Mouse (Mus musculus): ENCODE data around the gene Nprl3.
"Not testable (repeated sequence)": the region's sequence is repeated elsewhere in the genome, so short reads cannot be mapped to it uniquely, and the experiment has no call there.

Gene Nprl3

DNA sequence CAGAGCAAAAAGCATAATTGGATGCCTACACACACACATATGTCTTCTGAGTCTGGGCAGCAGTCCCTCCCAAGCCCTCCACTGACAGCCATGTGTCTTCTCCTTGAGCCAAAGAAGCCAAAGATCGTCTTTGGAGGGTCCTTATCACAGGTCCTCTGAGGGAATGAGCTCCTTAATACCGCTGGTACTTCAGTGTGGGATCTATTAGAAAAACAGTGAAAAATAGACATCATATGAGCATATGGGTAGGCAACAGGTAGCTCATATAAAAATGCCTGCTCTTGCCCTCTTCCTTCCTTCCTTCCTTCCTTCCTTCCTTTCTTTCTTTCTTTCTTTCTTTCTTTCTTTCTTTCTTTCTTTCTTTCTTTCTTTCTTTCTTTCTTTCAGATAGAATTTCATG lies 17.1 kb upstream of the Nprl3 start:
- DNase-seq (ENCODE audit: low spot score), result not testable (repeated sequence)

DNA sequence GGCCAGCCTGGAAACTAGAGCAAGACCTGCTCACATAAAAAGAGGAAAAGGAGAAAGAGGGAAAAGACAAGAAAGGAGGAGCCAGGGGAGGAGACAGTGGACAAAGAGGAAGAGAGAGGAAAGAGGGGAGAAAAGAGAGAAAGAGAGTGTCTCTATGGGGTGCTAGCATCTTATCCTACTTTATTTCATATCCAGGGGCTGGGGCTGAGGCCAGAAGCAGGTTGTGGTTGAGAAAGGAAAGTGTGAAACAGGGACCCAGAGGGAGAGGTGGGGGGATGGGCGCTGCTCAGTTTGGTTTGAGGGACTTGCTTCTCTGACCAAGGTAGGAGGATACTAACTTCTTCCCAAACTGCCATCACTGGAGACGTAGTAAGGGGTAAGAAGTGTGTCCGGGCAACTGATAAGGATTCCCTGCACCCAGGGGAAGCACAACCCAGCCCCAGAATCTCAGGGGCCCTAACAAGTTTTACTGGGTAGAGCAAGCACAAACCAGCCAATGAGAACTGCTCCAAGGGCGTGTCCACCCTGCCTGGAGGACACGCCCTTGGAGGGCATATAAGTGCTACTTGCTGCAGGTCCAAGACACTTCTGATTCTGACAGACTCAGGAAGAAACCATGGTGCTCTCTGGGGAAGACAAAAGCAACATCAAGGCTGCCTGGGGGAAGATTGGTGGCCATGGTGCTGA lies 15.7 kb upstream of the Nprl3 start, which contains the start of gene Hba-a1:
TSS of gene Hba-a1 (plus strand) at position 421 of the 687 bp plus-strand sequence.
- DNase-seq (ENCODE audit: low spot score), result not testable (repeated sequence)

DNA sequence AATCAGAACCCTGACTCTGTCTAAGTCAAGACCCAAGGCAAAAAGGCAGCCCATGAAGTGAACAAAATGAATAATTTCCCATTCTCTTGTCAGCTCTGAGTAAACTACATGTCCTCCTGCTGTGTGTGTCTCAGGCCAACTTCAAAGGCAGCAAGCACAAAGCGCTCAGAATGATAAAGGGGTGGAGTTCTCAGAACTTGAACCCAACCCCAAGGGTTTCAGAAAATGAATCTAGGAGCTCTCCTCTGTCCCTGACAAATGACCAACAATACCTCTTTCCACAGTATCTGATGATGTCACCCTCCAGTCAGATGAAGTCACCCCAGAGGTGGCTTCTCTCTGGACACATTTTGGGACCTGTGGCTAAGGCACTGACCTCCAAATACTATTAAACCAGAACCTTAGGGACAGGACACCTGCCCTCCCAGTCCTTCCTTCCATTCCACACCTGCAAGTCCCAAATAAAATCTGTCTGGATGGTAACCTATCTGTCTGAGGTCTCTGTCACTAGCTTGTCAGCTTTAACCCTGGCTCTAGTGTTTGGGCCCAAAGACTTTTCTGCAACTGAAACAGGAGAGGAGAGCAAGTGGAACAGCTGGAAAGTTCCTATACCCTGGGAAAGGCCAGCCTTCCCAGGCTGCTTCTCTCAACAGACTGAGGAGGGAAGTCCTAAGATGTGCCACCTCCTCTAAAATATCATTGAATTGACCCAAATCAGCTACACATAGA lies 14.1 kb upstream of the Nprl3 start:
- no peak for DNase-seq (ENCODE audit: low spot score)

DNA sequence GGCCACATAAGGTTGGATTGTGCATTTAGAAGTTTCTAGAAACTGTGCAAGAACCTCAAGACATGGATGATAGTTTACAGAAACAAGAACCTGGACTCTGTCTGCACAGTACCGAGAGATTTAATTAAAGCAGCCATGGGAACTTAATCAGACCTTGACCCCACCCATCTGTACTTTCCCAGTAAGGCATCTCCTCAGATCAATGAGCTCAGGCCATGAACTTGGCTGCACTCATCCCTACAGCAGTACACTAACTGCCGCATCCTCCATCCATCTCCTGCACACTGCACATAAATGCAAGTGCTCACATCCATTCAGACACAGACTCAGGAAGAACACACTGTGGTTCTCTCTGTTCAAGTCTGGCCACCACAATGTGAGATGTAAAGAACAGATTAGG lies 13.1 kb upstream of the Nprl3 start:
- no peak for DNase-seq (ENCODE audit: low spot score)

DNA sequence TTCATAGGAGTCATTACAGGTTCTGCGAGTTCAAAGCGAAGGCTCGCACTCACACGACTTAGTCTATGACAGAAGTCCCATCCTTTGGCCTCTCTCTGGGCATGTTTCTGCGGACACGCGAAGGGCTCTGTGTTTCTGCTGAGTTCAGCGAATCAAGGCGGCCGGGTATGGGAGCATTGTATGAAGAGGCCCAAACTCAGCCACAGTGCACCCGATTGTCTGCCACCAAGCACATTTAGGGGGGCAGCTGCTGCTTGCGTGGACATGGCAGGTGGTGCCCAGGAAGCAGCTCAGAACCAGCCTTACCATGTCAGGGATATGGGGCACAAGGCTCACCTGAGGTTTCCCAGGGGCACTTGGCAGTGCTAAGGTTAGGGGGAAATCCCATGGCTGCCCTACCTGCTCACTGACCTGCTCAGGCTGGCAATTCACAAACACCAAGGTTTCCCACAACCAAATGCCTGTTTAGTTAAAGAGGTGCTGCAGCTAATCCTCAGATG lies 11.0 kb upstream of the Nprl3 start:
- no peak for DNase-seq (ENCODE audit: low spot score)

DNA sequence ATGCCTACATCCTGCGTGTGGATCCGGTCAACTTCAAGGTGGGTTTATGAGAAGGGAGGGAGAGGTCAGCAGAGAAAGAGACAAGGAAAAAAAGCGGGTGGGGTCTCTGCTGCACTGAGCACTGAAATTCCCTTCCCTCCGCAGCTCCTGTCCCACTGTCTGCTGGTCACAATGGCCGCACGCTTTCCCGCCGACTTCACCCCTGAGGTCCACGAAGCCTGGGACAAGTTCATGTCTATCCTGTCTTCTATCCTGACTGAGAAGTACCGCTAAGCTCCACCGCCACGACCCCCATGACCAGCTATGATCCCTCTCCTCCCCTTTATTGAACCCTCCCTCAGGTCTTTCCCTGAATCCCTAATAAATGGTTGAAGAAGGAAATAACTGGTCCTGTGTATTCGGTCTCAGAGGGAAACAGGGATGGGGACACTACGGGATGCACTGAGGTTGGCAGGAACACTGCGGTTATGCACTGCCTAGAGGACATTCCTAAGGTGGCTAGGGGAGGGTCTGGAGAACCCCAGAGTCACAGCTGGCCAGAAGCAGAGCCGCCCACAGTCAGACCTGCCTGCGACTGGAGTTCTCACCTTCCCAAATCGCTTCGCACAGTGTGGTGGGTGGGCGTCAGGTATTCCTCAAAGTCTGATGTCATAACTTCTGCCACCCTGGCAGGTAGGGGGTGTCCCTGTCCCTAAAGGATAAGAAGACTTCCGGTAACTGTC lies 10.4 kb upstream of the Nprl3 start:
- DNase-seq (ENCODE audit: low spot score), result no peak

DNA sequence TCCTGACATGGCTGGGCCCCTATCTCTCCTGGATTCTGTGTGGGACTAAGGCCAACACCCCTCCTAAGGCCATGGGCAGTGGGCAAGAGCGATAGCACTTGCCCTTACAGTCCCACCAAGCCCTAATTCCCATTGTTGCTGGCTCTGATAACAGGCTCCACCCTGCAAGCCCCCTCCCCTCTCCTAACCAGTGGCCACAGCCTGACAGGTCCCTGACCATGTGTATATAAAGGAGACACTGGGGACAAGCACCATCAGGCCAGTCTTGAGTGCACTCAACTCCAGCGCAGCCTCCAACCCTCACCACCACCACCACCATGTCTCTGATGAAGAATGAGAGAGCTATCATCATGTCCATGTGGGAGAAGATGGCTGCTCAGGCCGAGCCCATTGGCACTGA lies 8.8 kb upstream of the Nprl3 start, which contains the start of gene Hba-x:
TSS of gene Hba-x (plus strand) at position 54 of the 400 bp plus-strand sequence.
- no peak for DNase-seq (ENCODE audit: low spot score)

DNA sequence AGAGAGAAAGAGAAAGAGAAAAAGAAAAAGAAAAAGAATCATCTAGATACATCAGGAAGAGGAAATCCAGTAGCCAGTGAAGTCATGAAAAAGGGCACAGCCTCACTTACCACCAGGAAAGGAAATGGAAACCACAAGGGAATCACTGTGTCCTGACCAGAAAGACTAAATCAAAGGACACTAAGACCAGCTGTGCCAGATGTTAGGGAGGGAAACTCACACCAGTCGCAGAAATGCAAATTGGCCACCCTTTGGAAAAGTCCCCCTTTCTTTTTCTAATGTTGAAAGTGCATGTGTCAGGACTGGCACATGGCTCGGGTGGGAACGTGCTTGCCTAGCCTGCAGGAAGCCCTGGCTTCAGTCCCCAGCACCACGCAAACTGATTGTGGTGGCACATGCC lies 3.7 kb upstream of the Nprl3 start:
- no peak for DNase-seq (ENCODE audit: low spot score)

DNA sequence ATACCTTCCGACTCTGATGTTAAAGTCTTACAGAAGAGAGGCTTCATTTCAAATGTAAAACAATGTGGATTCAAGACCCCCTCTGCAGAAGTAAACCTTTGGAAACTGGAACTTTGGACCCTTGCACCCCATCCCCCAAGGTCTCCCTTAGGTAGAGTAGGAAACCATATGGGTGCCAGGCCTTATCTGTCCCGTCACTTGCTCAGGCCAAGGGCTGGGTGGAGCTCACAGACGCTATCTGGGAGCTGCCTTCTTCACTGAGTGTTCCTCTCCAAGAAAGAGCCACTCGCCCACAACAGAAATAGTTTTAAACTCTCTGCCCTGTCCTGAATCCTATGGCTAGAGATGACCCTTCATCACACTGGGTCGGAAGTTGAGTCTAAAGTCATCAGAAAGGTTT lies 1.4 kb upstream of the Nprl3 start:
- DNase-seq (ENCODE audit: low spot score), result no peak

DNA sequence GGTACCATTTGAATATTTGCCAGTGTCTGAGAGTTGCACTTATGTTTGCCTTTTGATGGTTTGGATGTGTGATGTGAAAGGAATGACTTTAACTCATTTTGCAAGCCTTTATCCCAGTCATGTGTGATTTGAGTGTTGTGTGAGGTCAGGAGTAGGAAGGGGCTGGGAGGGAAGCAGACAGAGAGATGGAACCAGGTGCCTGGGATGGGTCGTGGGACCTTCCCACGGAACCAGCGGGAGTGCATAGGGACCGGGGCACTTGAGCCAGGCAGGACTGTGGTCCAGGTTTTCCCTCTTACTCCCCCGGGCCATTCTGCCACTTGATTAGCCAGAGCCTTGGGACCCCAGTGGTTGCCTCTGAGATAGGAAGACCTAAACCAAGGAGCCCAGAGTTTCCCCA lies 457 bp upstream of the Nprl3 start:
- no peak for DNase-seq (ENCODE audit: low spot score)

DNA sequence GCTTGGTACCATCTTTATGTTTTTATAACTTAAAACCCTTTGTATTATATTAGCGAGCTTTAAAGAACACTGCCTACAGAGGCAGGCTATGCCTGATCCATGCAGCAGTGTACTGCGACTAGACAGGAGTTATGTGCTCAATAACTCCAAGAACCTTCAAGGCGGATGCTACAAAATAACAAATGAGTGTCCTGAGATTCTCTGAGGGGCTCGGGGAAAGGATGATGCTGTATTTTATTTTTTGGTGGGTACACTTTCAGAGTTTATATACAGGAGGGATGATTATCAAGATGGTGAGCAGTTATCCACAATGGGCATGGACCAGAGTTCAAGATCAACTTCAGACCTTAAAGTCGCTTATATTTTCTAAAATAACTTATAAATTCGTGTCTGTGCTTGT lies 731 bp downstream of the Nprl3 start:
- DNase-seq (ENCODE audit: low spot score), result no peak

DNA sequence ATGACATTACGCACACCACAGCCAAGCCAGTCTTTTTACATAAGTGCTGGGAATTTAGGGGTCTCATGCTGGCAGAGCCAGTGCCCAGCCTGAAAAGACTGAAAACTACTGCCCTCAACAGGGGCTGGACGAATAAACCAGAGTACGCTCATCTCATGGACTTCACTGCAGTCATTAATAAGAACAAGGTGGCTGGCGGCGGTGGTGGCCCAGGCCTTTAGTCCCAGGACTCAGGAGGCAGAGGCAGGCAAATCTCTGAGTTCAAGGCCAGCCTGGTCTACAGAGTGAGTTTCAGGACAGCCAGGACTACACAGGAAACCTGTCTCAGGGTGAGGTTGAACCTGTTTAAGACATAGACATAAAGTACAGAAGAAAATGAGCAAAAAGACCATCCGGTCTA lies 1.3 kb downstream of the Nprl3 start:
- no peak for DNase-seq (ENCODE audit: low spot score)

DNA sequence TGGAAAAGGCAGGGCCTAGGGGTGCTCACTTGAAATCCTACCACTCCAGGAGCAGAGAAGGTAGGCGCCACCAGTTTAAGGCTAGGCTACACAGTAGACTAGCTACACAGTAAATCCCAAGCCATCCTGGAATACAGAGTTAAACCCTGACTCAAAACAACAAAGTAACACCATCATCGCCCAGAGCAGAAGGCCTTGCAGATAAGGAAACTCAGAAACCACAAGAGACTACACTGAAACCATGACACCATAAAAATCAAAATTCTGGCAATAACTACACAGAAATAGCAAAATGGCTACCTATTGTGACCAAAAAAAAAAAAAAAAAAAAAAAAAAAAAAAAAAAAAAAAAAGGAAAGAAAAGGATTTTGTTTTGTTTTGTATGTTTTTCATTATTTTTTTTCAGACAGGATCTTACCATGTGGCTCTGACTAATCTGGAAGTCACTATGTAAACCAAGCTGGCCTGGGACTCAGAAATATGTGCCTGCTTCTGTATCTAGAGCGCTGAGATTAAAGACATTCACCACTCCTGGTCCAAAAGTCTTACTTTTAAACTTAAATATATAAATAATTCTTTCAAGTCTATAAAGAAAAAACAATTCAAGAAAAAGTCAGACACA lies 2.3 kb downstream of the Nprl3 start:
- no peak for DNase-seq (ENCODE audit: low spot score)

DNA sequence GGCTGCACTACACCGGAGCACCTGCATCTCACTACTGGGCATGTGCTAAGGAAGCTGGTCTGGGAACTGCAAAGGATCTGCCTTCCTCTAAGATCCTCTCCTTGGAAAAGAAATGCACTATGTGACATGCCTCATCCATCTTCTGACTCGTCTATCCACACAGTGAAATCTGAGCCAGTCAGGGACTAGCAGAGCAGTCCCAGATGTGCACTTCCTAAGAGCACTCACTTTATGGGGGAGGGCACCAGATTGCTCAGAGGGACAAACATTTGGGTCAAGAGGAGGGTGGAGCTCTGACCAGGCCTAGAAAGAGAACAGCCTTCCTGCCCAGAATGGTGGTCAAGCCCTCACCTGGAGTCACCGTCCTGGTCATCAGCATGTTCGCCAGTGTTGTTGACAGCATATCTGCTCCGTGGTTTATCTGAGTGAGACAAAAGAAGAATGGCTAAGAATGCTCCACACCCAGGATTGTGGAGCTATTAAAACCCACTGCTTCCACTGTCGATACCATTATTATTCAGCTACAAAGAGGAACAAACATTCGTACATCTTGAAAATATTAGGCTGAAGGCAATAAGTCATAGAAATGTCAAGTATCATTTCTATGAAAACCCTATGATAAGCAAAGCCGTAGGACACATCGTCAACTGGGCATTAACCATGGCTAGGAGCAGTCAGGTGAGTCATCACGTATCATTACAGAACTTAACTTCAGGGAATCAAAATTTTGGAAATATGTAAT lies 4.7 kb downstream of the Nprl3 start:
- no peak for DNase-seq (ENCODE audit: low spot score)

DNA sequence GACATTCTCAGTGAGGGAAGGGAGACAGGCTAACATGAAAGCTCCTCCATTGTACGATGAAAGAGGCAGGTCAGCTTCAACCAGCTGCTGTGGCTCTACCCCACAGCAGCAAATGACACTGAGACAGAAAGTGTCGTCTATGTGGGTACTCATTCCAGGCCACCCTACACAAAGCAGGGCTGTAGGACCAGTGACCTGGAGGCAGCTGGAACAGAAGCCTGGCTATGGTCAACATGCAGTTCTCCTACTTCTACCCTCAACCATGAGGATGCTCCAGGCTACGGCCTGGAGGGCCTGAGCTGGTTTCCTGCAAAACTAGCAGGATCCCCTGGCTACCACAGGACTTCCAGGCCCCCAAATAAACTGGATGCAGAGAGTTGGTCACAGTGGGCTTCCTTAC lies 10.9 kb downstream of the Nprl3 start:
- DNase-seq (ENCODE audit: low spot score), result no peak

DNA sequence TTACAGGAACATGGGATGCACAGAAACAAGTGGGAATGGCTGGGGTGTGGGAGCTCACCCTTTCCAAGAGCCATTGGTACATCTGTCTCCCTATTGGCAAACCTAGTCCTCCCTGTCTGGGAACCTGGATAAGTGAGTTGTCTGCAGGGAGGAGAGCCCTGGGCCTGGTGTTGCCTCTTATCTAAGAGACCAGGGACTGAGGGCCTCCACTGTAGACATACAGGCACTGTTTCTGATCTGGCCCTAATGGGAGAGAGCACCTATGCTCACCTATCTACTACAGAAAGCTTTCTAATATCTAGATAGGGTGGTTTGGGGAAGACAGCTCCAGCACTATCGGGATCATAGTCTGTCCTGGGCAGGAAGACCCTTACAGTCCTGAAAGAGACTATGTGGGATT lies 11.4 kb downstream of the Nprl3 start:
- no peak for DNase-seq (ENCODE audit: low spot score)

DNA sequence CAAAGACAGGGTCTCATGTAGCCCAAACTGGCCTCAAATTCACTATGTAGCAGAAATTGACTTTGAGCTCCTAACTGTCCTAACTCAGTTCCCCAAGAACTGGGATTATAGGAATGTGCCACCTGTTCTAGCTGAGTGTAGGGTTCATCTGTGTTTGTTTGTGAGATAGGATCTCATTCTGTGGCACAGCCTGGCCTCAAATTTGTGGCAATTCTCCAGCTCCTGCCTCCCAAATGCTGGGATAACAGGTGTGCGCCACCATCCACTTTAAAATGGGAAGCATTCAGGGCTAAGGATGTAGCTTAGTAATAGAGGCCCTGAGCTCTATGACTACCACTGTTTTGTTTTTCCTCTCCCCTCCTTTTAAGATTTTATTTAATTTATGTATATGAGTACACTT lies 14.4 kb downstream of the Nprl3 start:
- no peak for DNase-seq (ENCODE audit: low spot score)

DNA sequence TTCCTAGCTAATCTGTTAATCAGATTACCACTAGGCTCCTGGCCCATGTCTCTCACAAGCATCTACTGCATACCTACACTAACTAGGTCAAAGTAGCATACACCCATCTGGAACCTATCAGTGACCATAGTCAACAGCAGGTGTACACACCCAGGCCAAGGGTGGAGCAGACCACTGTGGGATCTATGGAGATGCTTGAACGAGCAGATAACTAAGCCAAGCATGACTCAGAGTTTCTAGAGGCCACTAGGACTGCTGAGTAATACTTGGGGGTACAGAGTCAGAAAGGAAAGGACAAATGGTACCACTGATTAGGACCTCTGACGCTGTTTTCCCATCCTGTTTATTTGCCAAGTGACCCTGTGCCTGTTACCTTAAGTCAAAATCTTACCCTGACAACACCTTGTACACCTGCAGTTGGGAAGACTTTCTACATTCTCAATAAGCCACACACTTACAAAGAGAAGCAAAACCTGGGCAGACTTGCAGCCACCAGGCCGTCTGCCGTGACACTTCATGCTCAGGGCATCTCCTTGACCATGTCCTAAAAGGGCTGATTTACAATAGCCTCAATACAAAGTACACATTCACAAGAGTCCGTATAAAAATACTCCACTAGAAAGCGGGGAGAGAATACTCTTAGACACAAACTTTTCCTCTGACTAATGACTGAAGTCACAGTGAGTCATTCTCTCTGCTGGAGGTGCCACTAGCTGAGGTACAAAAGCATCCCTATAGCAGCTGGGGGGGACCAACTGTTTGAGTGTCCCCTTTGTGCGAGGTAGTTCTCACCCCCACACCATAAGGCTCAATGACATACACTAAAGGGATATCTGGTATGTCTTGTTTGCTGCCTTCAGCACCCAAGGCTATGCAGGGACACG lies 16.4 kb downstream of the Nprl3 start:
- DNase-seq (ENCODE audit: low spot score), result no peak

DNA sequence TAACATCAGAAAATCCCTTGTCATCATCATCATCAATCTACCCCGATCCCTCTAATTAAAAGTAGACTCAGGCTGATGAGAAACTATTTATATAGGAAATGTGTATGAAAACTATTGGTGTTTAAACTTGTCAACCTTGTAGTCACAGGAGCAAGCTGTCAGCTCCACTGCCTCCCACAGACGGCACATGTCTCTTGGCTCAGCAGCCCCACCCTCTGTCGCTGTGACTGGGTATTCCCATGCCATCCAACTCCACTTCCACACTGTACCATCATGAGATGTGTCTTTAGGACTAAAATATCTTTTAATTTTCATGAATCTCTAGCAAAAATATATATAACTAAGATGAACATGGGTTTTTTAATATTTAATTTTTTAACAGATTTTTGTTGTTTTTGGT lies 19.2 kb downstream of the Nprl3 start:
- no peak for DNase-seq (ENCODE audit: low spot score)

DNA sequence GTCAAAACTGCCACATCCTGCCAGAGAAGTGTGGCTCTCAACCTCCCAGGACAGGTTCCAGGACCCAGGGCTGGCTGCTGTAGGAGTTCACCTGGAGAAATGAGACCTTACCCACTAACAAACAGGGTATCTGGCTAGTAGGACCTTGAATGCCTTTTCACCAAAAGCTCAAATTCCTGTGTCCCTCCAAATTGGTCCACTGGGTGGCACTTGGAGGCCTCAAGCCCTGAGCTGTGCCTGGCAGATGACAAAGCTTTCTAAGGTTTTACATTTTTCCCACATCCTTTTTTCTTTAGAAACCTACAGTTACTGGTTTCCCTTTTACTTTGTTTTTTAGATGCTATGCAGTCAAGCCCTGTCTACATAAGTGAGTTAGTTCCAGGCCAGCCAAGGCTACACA lies 20.4 kb downstream of the Nprl3 start:
- DNase-seq (ENCODE audit: low spot score), result no peak

DNA sequence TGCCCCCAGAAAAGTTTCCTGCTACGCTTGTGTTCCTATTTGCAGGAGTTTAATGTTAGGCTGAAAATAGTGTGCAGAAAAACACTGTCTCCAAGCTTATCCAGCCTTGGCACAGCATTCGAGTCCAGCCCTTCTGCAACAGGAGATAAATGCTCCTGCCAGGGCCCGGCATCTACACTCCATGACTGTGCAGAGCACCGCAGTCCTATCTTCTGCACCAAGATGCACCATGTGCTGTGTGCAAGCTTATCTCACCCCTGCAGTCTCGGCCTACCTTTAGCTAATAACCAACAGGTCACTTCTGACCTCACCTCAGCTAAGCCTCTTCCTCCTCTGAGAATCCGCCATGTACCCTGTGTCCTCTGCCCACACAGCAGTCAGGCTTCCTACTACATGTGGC lies 21.9 kb downstream of the Nprl3 start:
- no peak for DNase-seq (ENCODE audit: low spot score)

Measured in ovary, adult 18-20 months (tissue).